Mouse (Mus musculus) monocyte, adult 2 months (primary cell): ENCODE data around the gene 2310034G01Rik.

Source experiments
- DNase-seq, 2 experiments: peaks; one replicate each; pipeline ENCODE4 v3.0.0; 2022; ENCODE audit warnings: low spot score in 2 of 2, low read depth in 1 of 2

The 2310034G01Rik gene

GRCm38 (mm10) chr19:46350168-46350932, at the start of gene 2310034G01Rik:
2310034G01Rik (minus strand) TSS chr19:46350302.
- DNase-seq, result no peak

GRCm38 (mm10) chr19:46399886-46400285, 49.8 kb upstream of the 2310034G01Rik start:
- DNase-seq, result no peak

GRCm38 (mm10) chr19:46399372-46399771, 49.3 kb upstream of the 2310034G01Rik start:
- no peak for DNase-seq

GRCm38 (mm10) chr19:46398401-46398800, 48.3 kb upstream of the 2310034G01Rik start:
- DNase-seq, result no peak

- DNase-seq, result no peak
Measured at GRCm38 (mm10) chr19:46397436-46398001, 47.4 kb upstream of the 2310034G01Rik start.

GRCm38 (mm10) chr19:46396686-46397435, 46.8 kb upstream of the 2310034G01Rik start, which contains the start of gene Sufu:
Sufu (plus strand) TSS chr19:46396896.
- DNase-seq, result peak; percentile 95 to 96

GRCm38 (mm10) chr19:46396109-46396508, 46.0 kb upstream of the 2310034G01Rik start:
- DNase-seq, result no peak

- DNase-seq, result peak; percentile 85 to 93
Measured at GRCm38 (mm10) chr19:46395109-46396009, 45.3 kb upstream of the 2310034G01Rik start, which contains the start of gene Actr1a. Actr1a (minus strand) TSS chr19:46395748.

- no peak for DNase-seq
Measured at GRCm38 (mm10) chr19:46394712-46395108, 44.6 kb upstream of the 2310034G01Rik start.

- peak in 1 of 2 experiments; percentile 27 for DNase-seq
Measured at GRCm38 (mm10) chr19:46392018-46392417, 41.9 kb upstream of the 2310034G01Rik start.

GRCm38 (mm10) chr19:46389872-46390271, 39.8 kb upstream of the 2310034G01Rik start:
- DNase-seq, result no peak

GRCm38 (mm10) chr19:46382275-46382674, 32.2 kb upstream of the 2310034G01Rik start:
- DNase-seq, result no peak

GRCm38 (mm10) chr19:46375891-46376290, 25.8 kb upstream of the 2310034G01Rik start:
- no peak for DNase-seq

- no peak for DNase-seq
Measured at GRCm38 (mm10) chr19:46375489-46375888, 25.4 kb upstream of the 2310034G01Rik start.

- no peak for DNase-seq
Measured at GRCm38 (mm10) chr19:46374477-46375088, 24.5 kb upstream of the 2310034G01Rik start.

GRCm38 (mm10) chr19:46369204-46369603, 19.1 kb upstream of the 2310034G01Rik start:
- DNase-seq, result peak in 1 of 2 experiments; percentile 30

- no peak for DNase-seq
Measured at GRCm38 (mm10) chr19:46367798-46368590, 17.9 kb upstream of the 2310034G01Rik start.

- no peak for DNase-seq
Measured at GRCm38 (mm10) chr19:46363294-46364009, 13.3 kb upstream of the 2310034G01Rik start.

- DNase-seq, result no peak
Measured at GRCm38 (mm10) chr19:46362104-46362503, 12.0 kb upstream of the 2310034G01Rik start.
